Mouse (Mus musculus) fat pad, adult 2 months (tissue): ENCODE measurements around the gene Msantd4.
"Not testable (repeated sequence)": the region's sequence is repeated elsewhere in the genome, so short reads cannot be mapped to it uniquely, and the experiment has no call there.

ENCODE experiments used
- DNase-seq: peaks from one replicate; pipeline ENCODE4 v3.0.0-alpha.2; 2011; ENCODE audit warnings: low read depth, low spot score; ENCODE audit errors: extremely low read depth

Msantd4 gene

DNA sequence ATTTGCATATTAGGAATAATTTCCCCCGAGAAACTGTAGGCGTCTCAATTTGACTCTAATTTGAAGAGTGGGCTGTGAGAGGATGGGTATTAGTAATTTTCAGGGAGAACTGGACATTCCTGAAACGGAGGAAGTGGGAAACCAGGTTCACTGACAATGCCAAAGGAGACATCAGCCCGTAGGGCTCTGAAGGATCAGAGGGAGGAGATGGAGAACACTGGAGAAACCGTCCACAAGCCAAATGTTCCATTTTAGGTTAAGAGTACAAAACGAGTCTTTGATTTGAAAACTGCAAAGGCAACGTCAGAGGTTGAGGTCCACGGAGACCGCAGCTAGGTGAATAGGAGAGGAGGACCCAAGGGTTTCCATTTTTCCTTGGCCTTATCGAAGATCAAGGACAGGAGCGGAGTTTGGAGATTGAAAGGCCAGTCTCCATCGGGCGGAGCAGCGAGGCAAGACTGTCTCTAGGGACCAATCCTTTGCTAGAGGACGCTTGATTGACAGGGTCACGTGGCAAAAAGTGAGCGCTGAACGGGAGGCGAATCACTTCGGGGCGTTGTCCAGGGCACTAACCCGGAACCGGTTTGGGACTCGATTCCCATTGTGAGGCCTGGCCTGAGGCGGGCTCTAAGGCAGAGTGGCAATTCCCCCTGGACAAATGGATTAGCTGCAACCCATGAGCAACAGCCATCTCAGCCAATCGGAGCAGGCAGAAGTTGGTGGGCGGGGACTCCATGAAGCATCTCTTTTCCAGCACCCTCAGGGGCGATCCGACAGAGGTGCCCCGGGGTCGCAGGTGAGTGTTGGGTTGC lies at the start of gene Msantd4:
Gene Msantd4, plus strand, starts transcription at position 735 of the 812 bp plus-strand sequence.
- peak; percentile 71 for DNase-seq

DNA sequence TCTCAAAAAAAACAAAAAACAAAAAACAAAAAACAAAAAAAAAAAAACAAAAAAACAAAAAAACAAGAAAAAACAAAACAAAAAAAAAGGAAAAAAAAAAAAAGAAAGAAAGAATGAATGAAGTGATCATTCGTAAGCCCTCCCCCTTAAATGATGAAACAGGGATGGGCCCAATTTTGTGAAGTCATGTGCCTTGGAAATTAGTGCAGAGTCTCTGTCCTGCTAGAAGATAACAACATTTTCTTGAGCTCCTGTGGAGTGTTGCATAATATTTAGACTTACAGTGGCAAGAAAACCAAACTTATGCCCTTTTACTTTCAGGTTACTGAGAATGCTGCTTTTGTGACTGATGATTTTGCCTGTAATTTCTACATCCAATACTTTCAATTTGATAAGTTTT lies 23.2 kb upstream of the Msantd4 start:
- DNase-seq = no peak

DNA sequence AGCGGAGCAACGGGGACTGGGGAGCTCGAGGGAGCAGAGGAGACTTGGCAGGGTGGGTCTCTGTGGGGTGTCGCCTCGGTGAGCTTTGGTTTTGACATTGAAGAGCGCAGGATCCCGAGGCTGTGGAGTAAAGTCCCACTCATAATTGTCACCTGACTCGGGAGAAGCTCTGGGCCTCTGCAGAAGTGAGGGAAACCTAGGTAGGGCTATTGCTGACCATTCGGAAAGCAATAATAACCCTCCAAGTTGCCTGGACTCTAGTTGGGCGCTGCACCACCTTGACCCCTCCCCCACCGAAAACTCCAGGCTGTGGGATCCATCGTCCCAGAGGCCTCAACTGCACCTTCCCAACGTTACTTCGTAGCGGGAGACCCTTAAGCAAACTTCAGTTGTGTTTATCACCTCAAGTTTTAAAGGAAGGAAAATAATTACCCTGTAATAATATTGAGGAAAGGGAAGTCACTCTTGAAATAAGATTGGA lies 318 bp downstream of the Msantd4 start:
- no peak for DNase-seq

DNA sequence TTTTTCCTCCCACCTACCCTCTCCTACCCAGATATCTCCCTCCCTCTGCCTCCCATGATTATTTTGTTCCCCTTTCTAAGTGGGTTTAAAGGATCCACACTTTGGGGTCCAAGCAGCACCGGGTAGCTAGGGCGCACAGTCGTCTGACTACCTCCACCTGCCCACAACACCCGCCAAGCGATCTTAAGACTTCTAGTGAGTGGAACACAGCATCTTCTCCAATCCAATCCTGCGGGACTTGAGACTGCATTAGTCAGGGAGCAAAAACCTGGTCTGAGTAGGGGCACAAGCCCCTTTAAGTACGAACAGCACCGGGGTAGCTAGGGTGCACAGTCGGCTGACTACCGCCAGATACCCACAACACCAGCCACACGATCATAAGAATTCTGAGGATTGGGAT lies 24.4 kb downstream of the Msantd4 start:
- not testable (repeated sequence) for DNase-seq
